Mouse (Mus musculus): Measurements from ENCODE around the gene Ino80.

The Ino80 gene

DNA sequence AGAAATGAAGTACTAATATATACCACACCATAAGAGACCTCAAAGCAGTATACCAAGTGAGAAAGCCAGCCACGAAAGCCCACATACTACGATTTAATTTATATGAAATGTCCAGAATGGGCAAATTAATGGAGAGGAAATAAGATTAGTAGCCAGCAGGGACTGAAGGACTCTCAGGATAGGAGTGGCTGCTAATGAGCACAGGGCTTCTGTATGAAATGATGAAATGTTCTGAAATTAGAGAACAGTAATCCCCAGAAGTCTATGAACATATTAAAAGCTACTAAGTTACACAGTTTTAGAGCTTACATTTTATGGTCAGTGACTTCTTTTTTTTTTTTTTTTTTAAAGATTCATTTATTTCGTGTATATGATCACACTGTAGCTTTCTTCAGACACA, 22.9 kb downstream of the Ino80 start:
- no peak for DNase-seq (ENCODE audit: low read depth, low spot score)

GRCm38 (mm10) chr2:119436988-119437387, 40.5 kb downstream of the Ino80 start:
- DNase-seq (ENCODE audit: low read depth, low spot score): peak; percentile 80

DNA sequence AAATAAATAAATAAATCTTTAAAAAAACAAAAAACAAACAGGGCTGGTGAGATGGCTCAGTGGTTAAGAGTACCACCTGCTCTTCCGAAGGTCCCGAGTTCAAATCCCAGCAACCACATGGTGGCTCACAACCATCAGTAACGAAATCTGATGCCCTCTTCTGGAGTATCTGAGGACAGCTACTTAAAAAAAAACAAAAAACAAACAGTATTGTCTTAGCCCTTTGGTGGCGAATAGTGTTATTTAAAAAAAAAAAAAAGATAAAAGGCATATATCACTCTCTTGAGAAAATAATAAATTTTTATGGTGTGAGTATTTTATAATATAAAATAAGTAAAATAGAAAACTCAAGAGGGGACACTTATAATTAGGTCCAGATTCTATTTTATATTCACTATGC, 41.0 kb downstream of the Ino80 start:
- no peak for DNase-seq (ENCODE audit: low read depth, low spot score)

DNA sequence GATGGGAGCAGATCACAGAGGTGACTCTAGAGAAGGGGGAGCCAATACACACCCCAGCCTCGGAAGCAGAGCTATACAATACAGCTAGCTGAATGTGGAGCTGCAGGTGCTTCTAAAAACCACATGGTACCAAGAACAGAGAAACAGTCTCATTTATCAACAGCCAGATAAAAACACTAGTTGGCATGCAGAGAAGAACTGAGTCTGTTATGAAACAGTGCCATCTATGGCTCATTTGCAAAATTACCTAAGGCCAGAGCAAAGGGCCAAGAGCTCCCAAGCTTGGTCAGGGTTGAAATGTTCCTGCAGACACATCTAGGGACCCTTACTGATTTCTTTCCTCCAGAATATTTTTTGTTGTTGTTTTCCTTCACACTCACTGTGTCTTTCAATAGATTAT, 63.7 kb downstream of the Ino80 start:
- peak; percentile 50 for DNase-seq (ENCODE audit: low read depth, low spot score)

- no peak for DNase-seq (ENCODE audit: low read depth, low spot score)
Measured at GRCm38 (mm10) chr2:119411674-119412073, 65.8 kb downstream of the Ino80 start.

GRCm38 (mm10) chr2:119411016-119411415, 66.5 kb downstream of the Ino80 start:
- no peak for DNase-seq (ENCODE audit: low read depth, low spot score)

DNA sequence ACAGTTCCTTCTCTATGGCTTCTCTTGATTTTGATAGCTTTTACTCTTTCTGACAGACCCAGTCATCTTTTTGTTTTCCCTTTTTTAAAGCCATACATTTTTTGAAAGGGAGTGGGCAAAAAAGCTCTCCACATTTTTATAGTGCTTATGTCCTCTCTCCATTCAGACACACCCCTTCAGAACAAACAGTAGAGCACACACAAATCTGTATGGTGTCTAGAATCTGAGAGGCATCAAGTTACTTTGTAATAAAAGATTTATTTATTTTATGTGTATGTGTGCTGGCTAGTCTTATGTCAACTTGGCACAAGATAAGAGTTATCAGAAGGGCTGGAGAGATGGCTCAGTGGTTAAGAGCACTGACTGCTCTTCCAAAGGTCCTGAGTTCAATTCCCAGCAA, 68.8 kb downstream of the Ino80 start:
- DNase-seq (ENCODE audit: low read depth, low spot score): no peak

- no peak for DNase-seq (ENCODE audit: low read depth, low spot score)
Measured at GRCm38 (mm10) chr2:119408278-119408677, 69.2 kb downstream of the Ino80 start.

DNA sequence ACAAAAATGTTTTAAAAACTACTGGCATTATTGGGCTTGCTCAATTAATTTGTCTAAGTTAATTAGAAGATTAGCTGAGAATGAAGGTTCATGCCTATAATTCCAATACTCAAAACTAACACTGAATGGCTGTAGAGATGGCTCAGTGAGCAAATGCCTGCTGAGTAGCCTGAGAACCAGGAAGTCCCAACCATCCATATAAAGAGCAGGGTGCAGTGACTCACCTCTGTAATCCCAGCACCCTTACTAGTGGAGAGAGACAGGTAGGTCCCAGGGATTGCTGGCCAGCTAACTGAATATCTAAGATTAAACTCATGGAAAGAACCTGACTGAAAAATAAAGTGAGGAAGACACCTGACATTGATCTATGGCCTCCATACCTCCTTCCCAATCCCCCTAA, 78.2 kb downstream of the Ino80 start:
- no peak for DNase-seq (ENCODE audit: low read depth, low spot score)

GRCm38 (mm10) chr2:119398665-119399064, 78.8 kb downstream of the Ino80 start:
- DNase-seq (ENCODE audit: low read depth, low spot score): no peak

DNA sequence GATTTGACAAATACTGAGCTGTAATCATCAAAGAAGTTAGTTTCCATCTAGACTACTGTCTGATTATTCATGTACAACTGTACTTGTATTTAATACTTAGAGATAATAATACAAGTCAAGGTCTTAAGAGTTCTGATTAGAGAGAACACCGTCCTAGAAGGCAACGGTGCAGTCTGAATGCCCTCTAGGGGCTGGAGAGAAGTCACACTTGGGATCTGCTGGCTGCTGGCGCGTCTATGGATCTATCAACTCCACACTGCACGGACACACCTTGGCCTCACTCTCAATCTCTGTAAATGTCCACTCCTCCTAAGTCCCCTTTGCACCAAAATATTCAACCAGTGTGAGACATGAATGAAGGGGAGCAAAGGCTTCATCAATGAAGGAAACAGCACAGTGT, 79.2 kb downstream of the Ino80 start:
- no peak for DNase-seq (ENCODE audit: low read depth, low spot score)

DNA sequence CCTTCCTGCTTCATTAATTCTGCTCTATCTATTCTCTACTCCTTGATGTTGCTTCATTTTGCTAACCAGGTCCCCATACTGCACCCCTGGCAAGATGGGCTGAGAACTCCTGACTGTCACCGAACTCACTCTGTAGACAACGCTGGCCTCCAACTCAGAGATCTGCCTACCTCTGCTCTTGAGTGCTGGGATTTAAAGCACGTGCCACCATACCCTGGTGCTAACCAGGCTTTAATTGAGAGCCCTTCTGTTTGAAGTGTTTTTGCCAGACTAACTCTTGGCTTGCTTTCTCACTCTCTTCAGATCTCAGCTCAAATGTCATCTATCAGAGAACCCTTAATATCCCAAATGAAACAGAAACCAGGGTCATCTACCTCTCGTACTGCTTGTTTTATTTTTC, 87.5 kb downstream of the Ino80 start:
- DNase-seq (ENCODE audit: low read depth, low spot score): no peak

DNA sequence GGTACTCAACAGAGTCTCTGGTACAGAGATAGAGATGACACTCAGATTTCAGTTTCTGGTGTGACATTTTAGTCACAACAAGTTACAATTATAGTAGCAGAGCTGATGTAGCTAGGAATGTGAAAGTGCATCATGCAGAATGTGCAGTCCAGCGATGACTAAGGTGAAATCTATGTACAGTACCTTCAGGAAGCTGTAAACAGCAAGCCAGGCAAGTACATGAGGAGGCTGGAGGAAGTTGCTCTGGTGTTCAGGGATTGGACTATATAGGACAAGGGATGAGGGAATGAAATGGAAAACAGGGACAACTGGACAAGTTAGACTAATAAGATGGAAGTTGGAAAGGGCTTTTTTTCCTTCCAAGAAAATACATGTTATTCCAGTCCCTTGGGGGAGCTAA, 89.2 kb downstream of the Ino80 start:
- DNase-seq (ENCODE audit: low read depth, low spot score): no peak

GRCm38 (mm10) chr2:119379455-119379854, 98.0 kb downstream of the Ino80 start:
- no peak for DNase-seq (ENCODE audit: low read depth, low spot score)

GRCm38 (mm10) chr2:119377826-119378225, 99.7 kb downstream of the Ino80 start:
- DNase-seq (ENCODE audit: low read depth, low spot score): no peak

DNA sequence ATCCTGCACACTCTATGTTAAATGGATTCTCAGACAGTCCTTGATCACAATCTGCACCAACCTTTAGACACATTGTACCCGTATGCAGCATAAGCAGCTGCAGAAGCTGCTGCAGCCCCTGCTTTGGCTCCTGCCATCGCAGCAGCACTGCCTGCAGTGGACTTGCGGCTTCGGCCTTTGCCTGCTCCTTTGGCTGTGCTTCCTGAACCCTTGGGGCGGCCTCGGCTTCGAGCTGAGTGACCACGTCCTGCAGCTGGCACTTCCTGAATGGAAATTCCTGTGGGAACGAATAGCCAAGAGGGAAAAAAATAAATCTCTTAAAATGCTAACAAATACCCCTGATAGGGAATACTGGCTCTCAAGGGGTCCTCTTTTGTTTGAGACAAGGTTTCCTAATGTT, 100.2 kb downstream of the Ino80 start:
- no peak for DNase-seq (ENCODE audit: low read depth, low spot score)

DNA sequence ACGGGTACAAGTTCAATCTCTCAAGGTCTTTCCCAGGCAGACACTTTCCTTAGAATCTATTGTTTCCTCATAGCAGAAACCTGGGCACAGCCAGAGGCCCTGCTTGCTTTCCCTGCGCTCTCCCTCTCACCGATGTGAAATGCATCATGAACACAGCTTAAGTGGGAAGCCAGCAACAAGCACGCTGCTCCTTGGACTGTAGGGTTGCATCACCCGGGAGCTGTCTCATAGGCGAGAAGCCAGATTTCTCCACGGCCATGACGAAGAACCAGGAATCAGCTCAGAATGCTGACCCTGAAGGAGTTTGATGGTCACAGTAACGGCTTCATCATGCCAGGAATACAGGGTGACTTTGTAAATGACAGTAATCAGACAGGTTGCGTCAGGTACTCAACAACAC, 107.4 kb downstream of the Ino80 start:
- no peak for DNase-seq (ENCODE audit: low read depth, low spot score)

- DNase-seq (ENCODE audit: low read depth, low spot score): no peak
Measured at GRCm38 (mm10) chr2:119367346-119367745, 110.1 kb downstream of the Ino80 start.

- no peak for DNase-seq (ENCODE audit: low read depth, low spot score)
Measured at GRCm38 (mm10) chr2:119364969-119365368, 112.5 kb downstream of the Ino80 start.

DNA sequence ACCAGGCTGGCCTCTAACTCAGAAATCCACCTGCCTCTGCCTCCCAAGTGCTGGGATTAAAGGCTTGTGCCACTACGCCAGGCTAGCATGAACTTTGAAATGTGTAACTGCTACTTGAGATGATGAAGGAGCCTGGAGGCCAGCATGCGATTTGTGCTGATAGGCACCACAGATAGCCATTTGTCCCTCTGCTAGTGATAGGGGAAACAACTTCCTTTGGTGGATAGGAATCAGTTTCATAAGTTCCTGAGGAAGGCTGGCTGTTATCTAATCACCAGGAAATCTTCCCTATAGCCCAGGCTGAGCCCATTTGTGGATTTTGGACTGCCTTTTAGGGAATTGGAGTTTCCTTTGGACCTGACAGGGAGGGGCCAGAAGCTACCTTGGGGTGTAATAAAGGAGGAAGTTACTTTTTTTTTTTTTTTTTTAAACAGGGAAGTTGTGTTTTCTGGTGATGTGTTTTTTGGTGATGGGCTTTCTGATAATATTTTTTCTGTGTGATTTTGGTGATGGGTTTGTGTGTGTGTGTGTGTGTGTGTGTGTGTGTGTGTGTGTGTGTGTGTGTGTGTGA, 117.7 kb downstream of the Ino80 start:
- DNase-seq (ENCODE audit: low read depth, low spot score): no peak

- DNase-seq (ENCODE audit: low read depth, low spot score): no peak
Measured at GRCm38 (mm10) chr2:119358249-119358648, 119.2 kb downstream of the Ino80 start.

DNA sequence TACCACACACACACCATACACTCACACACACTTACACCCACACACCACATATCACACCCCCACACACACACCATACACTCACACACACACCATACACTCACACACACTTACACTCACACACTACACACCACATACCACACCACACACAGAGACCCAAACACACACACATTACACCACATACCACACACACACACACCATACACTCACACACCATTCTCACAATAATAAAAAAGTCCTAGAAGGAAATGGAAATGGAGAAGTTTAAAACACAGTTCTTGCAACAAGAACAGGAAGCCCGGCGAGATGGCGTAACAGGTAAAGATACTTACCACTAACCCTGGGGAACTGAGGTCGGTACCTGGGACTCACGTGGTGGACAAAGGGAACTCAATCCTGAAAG, 120.7 kb downstream of the Ino80 start:
- DNase-seq (ENCODE audit: low read depth, low spot score): no peak

DNA sequence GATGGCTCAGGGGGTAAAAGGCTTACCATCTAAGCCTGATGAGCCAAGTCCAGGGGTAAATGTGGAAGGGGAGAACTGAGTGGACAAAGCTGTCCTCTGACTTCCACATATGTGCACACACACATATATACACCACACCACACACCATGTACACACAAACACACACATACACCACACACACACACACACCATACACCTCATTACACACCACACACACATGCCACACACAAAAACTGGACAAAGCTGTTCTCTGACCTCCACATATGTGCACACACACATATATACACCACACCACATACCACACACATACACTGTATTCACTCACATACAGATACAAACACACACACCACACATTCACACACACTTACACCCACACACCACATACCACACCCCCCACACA, 121.2 kb downstream of the Ino80 start:
- no peak for DNase-seq (ENCODE audit: low read depth, low spot score)

- DNase-seq (ENCODE audit: low read depth, low spot score): no peak
Measured at GRCm38 (mm10) chr2:119355651-119356050, 121.8 kb downstream of the Ino80 start.
